Mouse (Mus musculus) heart, postnatal 14 days (tissue): Measurements from ENCODE around the gene Axin1. TPM values are rescaled to one million over a fixed set of nuclear protein-coding genes. Genes with fewer than 3 reads are reported as not detected.

Experiments
- DNase-seq, 2 experiments: peaks; one replicate each; pipeline ENCODE4 v3.0.0; 2021 to 2022
- intact Hi-C: fragments of 180-260 bp; cut with DNase I; formaldehyde crosslinking; loops from one replicate; pipeline ENCODE4 v1.15.1; 2025
- total RNA-seq, 2 experiments: library from RNA; stranded (reverse); gene quantifications; 2 replicates each; pipeline ENCODE4 v1.2.3; 2021

The Axin1 gene
- total RNA-seq, 2 experiments from 2014 or later: 16.1 to 16.9 TPM

GRCm38 (mm10) chr17:26232863-26233262 is 94.4 kb downstream of the Axin1 start:
- DNase-seq: no peak
- intact Hi-C loops: no loop called here

DNA sequence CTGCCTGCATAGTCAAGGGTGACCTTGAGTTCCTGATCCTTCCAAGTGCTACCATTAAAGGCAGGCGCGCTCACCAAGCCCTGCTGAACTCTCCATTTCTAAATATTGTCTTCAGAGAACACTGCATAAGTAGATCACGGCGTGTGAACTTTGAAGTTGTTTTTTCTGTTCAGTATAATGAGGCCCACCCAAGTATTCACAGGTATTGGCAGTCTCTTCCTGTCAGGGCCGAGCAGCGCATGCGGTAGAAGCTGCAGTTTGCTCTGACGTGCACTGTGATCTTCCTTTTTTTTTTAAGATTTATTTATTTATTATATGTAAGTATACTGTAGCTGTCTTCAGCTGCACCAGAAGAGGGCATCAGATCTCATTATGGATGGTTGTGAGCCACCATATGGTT is 95.9 kb downstream of the Axin1 start:
- intact Hi-C loops: no loop called here

DNA sequence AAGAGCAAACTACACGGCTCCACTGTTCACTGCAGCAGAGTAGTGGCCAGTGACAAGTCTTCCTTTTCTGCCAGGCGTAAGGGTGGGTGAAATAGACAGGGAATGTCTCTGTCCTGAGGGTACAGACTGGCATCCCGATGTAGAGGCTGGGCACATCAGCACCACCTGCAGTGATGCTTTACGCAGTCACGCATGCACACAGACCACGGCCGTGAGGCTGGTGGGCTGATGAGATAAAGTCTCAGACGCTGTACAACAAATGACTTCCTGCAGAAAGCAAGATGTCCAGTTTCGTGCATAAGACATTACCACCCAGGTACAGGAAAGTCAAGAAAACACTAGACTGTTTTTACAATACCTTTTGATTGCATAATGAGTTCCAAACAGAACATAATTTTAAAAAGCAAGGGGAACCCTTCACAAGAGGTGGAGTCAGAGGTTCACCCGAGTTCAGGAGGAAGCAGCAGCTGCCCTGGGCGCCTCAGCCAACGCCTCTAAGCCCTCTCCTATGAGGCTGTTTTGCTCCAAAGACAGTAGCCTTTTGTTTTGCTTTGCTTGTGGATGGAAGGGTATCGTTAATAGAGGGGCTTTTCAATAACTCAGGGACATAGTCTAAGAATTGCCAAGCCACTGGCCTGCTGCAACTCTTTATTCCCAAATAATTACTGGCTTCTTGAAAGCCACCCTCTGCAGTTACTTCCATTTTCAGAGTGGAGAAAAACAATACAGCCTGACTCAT is 96.8 kb downstream of the Axin1 start:
- intact Hi-C loops: no loop called here
- DNase-seq: peak in 1 of 2 experiments; percentile 31

More for the DNA sequence above, 95.9 kb downstream of the Axin1 start:
- no peak for DNase-seq

DNA sequence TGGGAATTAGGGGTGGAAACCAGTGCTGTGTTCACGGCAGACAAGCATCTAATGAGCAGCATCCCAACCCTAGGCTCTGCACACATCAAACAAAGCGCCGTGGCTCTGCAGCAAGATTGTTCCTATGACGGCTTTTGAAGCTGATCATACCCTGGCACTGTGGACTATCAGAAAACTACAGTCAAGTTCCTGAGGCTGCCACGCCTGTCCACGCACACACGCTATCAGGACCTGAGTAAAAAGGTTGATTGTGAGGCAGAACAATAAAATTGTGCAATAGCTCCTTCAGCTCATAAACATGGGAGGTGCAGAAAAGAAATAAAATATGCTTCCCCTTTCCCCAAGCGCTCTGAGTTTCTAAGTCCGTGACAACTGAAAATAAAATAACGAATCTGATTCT is 99.2 kb downstream of the Axin1 start:
- intact Hi-C loops: no loop called here
- DNase-seq: no peak

DNA sequence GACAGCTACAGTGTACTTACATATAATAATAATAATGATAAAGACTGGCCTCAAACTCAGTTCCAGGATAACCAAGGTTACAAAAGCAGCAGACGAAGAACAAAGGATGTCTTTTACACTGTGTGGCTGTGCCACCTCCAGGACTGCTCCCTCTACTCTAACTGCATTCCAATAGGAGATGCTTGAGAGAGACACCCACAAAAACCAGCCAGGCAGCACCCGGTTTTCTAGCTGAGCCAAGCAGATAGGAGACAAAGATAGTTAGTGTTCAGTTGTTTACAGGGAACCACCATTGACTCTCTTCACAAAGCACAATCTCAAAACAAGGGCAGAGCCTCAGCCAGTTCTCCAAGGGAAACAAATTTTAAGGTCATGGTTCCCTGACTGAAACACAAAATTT is 101.1 kb downstream of the Axin1 start:
- DNase-seq: no peak
- intact Hi-C loops: no loop called here

GRCm38 (mm10) chr17:26240120-26240790 is 101.8 kb downstream of the Axin1 start:
- intact Hi-C loops: loop anchor here (5.0 kb wide), 1 partner anchor 118 kb away; the partner anchor contains the start of gene Mrpl28
- DNase-seq: no peak

GRCm38 (mm10) chr17:26240990-26241389 is 102.5 kb downstream of the Axin1 start:
- no peak for DNase-seq
- intact Hi-C loops: loop anchor here (5.0 kb wide), 1 partner anchor 119 kb away; the partner anchor contains the start of gene Mrpl28

- intact Hi-C loops: loop anchor here (2.0 to 5.0 kb wide), 2 partner anchors 105 to 121 kb away; partner anchors contain the start of genes Axin1 and Mrpl28
- peak; percentile 66 to 75 for DNase-seq
Measured at GRCm38 (mm10) chr17:26243471-26244100, 105.1 kb downstream of the Axin1 start.

DNA sequence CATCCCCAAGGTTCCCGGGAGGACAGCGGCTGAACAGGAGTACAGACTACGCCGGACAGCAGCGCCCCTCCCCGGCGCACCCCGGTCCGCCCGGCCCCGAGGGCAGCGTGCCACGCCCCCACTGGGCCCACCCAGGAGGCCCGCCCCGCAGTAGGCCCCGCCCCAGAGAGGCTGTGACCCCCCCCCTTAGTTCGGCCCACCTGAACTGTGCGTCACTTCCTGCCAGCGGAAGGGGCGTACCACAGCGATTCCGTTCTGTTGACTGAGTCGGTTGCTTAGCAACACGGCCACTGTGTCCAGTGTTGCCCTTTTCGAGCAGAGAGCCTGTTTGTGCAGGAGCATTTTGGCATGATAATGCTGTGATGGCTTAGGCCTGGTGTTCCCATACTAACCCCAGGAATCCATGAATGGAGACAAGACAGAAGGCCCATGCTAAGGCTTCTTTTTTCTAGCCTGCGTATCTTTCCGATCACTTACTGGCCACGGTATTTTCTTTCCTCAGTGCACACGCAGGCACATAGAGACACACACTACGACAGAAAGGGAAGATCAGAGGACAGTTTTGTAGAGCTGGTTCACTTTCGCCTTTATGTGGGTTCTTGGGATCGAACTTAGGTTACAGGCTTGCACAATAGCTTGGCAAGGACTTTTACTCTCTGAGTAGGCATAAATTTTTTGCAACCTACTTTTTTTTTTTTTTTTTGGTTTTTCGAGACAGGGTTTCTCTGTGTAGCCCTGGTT is 105.8 kb downstream of the Axin1 start, which contains the start of gene Fam234a:
TSS of gene Fam234a (minus strand) at position 142 of the 741 bp plus-strand sequence.
- intact Hi-C loops: loop anchor here (5.0 kb wide), 1 partner anchor 122 kb away; the partner anchor contains the start of gene Mrpl28
- DNase-seq: peak; percentile 94 to 96

Other genes starting within 250 kb of the Axin1 start
- 10 to 100 TPM; 14.4 to 20.0 TPM for gene Rab40c, start 219.0 kb upstream of the Axin1 start, total RNA-seq
- gene Pigq, start 193.8 kb upstream of the Axin1 start, total RNA-seq: 10 to 100 TPM; 60.6 to 62.7 TPM
- under 1 TPM in 1 of 2 experiments, not detected in 1; 0.17 TPM for gene Nhlrc4, start 193.7 kb upstream of the Axin1 start, total RNA-seq
- gene A930017K11Rik, start 186.1 kb upstream of the Axin1 start, total RNA-seq: not detected
- 10 to 100 TPM; 11.4 to 13.1 TPM for gene Capn15, start 152.9 kb upstream of the Axin1 start, total RNA-seq
- 10 to 100 TPM; 22.7 to 25.3 TPM for gene Rab11fip3, start 69.1 kb upstream of the Axin1 start, total RNA-seq
- gene Decr2, start 48.4 kb upstream of the Axin1 start, total RNA-seq: 10 to 100 TPM; 10.9 to 13.0 TPM
- gene Nme4, start 43.1 kb upstream of the Axin1 start, total RNA-seq: 1 to 10 TPM; 3.1 to 3.6 TPM
- 1 to 10 TPM; 1.2 to 1.9 TPM for gene Tmem8, start 25.4 kb upstream of the Axin1 start, total RNA-seq
- gene Mrpl28, start 15.2 kb upstream of the Axin1 start, total RNA-seq: 100 to 1,000 TPM; 100 to 115 TPM
- gene Pdia2, start 60.4 kb downstream of the Axin1 start, total RNA-seq: not detected
- 1 to 10 TPM in 1 of 2 experiments, under 1 TPM in 1; 0.72 to 1.7 TPM for gene Rgs11, start 64.3 kb downstream of the Axin1 start, total RNA-seq
- gene Arhgdig, start 69.1 kb downstream of the Axin1 start, total RNA-seq: under 1 TPM; 0.56 to 0.81 TPM
- 10 to 100 TPM; 92.5 to 95.8 TPM for gene Fam234a, start 105.6 kb downstream of the Axin1 start, total RNA-seq
- 10 to 100 TPM; 24.9 to 26.3 TPM for gene Luc7l, start 114.2 kb downstream of the Axin1 start, total RNA-seq